Mouse (Mus musculus): Measurements from ENCODE around the gene Lifr. TPM values are rescaled to one million over a fixed set of nuclear protein-coding genes. Genes with fewer than 3 reads are reported as not detected.

The Lifr gene
- 24.6 and 25.8 TPM in 2 replicates for polyA plus RNA-seq (2014; fragmentation: Nextera tagmentation; extraction: Ambion mirVana)

GRCm38 (mm10) chr15:7090211-7090765 lies at the start of gene Lifr:
Gene Lifr, plus strand, starts transcription at chr15:7090614.
- ATAC-seq (ENCODE audit: insufficient number of reproducible peaks, low FRiP score, low TSS enrichment, low read depth): no peak; the same call in 1 of the 2 replicates
- no peaks in the 10 kb centered on the region for H3K9me3 ChIP-seq (ENCODE audit: control insufficient read depth, low read length)
- no peaks in the 10 kb centered on the region for H3K27me3 ChIP-seq (ENCODE audit: control insufficient read depth, insufficient read depth, low read length)
- no peak within 1 kb of the TSS for H3K4me2 ChIP-seq (ENCODE audit: low read depth, severe bottlenecking)
- H3K27ac ChIP-seq (replicated peaks; ENCODE audit: low read depth, low read length): no peak within 1 kb of the TSS
- WGBS: 81% methylated on average over 8 of the region's 8 CpGs
- no peak within 1 kb of the TSS for H3K9ac ChIP-seq (ENCODE audit: low read length)
- H3K4me1 ChIP-seq (ENCODE audit: control insufficient read depth, insufficient read depth, low read length): no peaks in the 10 kb centered on the region
- DNase-seq (ENCODE audit: low spot score): no peak
- no peak within 1 kb of the TSS for H3K4me3 ChIP-seq (ENCODE audit: low read depth, low read length)
- no peaks in the 10 kb centered on the region for H3K36me3 ChIP-seq (ENCODE audit: control insufficient read depth, insufficient read depth, low read length)

GRCm38 (mm10) chr15:7044081-7044749 lies 46.2 kb upstream of the Lifr start:
- no peak overlapping the region for H3K27ac ChIP-seq (replicated peaks; ENCODE audit: low read depth, low read length)
- H3K9ac ChIP-seq (ENCODE audit: low read length): no peak overlapping the region
- no peaks in the 10 kb centered on the region for H3K36me3 ChIP-seq (ENCODE audit: control insufficient read depth, insufficient read depth, low read length)
- H3K4me2 ChIP-seq (ENCODE audit: low read depth, severe bottlenecking): no peak overlapping the region
- no peak for DNase-seq (ENCODE audit: low spot score)
- H3K27me3 ChIP-seq (ENCODE audit: control insufficient read depth, insufficient read depth, low read length): no peaks in the 10 kb centered on the region
- 0 out of 2 replicates have a peak, but pooled peaks cover 3% of the 10 kb centered on the region for H3K4me1 ChIP-seq (ENCODE audit: control insufficient read depth, insufficient read depth, low read length)
- 78% methylated on average over 11 of the region's 11 CpGs for WGBS
- H3K9me3 ChIP-seq (ENCODE audit: control insufficient read depth, low read length): no peaks in the 10 kb centered on the region
- ATAC-seq (ENCODE audit: insufficient number of reproducible peaks, low FRiP score, low TSS enrichment, low read depth): no peak
- H3K4me3 ChIP-seq (ENCODE audit: low read depth, low read length): no peak overlapping the region

DNA sequence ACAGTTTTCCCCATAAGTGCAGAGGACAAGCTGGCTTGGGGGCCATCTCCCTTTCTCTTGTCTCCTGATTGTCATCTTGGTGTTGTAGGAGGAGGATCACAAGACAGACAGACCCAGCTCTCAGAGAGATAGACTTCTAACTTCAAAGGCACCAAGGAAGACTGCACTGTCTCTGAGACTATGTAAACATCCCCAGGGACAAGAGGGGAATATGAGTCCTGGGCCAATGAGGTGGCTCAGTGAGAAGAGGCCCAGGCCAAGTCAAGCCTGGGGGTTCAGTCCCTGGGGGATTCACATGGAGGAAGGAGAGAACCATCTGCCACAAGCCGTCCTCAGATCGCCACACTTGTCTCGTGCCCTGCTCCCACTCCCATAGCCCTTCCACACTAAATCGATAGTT lies 45.4 kb upstream of the Lifr start:
- Histone ChIP-seq H3K4me2 (ENCODE audit: low read depth, severe bottlenecking) (no peak overlapping the region), H3K27ac (replicated peaks; ENCODE audit: low read depth, low read length) (no peak overlapping the region), H3K36me3 (ENCODE audit: control insufficient read depth, insufficient read depth, low read length) (no peaks in the 10 kb centered on the region), H3K9ac (ENCODE audit: low read length) (no peak overlapping the region), H3K4me1 (ENCODE audit: control insufficient read depth, insufficient read depth, low read length) (no peaks in the 10 kb centered on the region), H3K4me3 (ENCODE audit: low read depth, low read length) (no peak overlapping the region), H3K9me3 (ENCODE audit: control insufficient read depth, low read length) (no peaks in the 10 kb centered on the region), H3K27me3 (ENCODE audit: control insufficient read depth, insufficient read depth, low read length) (no peaks in the 10 kb centered on the region)
- ATAC-seq (ENCODE audit: insufficient number of reproducible peaks, low FRiP score, low TSS enrichment, low read depth): no peak
- no peak for DNase-seq (ENCODE audit: low spot score)
- 73% methylated on average over 4 of the region's 4 CpGs for WGBS

DNA sequence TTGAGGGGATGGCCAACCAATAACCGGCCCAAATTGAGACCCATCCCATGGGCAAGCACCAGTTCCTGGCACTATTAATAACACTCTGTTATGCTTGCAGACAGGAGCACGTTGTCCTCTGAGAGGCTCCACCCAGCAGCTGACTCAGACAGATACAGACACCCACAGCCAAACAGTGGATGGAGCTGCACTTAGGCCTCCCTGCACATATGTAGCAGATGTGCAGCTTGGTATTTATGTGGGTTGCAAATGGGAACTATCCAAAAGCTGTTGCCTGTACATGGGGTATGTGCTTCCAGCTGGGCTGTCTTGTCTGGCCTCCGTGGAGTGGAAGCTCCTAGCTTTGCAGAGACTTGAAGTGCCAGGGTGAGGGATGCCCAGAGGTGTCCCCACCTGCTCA lies 42.5 kb upstream of the Lifr start:
- no peaks in the 10 kb centered on the region for H3K27me3 ChIP-seq (ENCODE audit: control insufficient read depth, insufficient read depth, low read length)
- ATAC-seq (ENCODE audit: insufficient number of reproducible peaks, low FRiP score, low TSS enrichment, low read depth): no peak
- DNase-seq (ENCODE audit: low spot score): no peak
- H3K36me3 ChIP-seq (ENCODE audit: control insufficient read depth, insufficient read depth, low read length): no peaks in the 10 kb centered on the region
- H3K4me3 ChIP-seq (ENCODE audit: low read depth, low read length): no peak overlapping the region
- WGBS: 83% methylated on average over 3 of the region's 3 CpGs
- no peak overlapping the region for H3K9ac ChIP-seq (ENCODE audit: low read length)
- H3K9me3 ChIP-seq (ENCODE audit: control insufficient read depth, low read length): no peaks in the 10 kb centered on the region
- no peaks in the 10 kb centered on the region for H3K4me1 ChIP-seq (ENCODE audit: control insufficient read depth, insufficient read depth, low read length)
- no peak overlapping the region for H3K4me2 ChIP-seq (ENCODE audit: low read depth, severe bottlenecking)
- H3K27ac ChIP-seq (replicated peaks; ENCODE audit: low read depth, low read length): no peak overlapping the region

DNA sequence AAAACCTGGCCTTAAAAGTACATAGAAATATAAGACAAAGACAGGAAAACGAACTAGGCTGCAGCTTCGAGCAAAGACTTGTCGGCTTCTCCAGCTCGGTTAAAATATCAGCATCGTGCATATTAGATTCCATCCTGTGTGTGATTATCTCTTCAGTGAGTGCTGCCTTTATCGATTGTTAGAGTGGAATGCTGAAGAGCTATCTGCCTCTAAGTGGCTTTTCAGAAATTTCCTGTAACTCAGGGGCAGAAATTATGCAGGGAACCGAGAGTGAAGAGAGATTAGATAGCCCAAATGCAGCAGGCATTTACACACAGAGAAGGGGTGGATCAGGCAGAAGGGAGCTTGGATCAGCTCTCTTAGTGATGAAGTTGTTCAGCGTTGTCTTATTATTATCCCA lies 41.5 kb upstream of the Lifr start:
- Histone ChIP-seq H3K9ac (ENCODE audit: low read length) (no peak overlapping the region), H3K27me3 (ENCODE audit: control insufficient read depth, insufficient read depth, low read length) (no peaks in the 10 kb centered on the region), H3K36me3 (ENCODE audit: control insufficient read depth, insufficient read depth, low read length) (no peaks in the 10 kb centered on the region), H3K4me2 (ENCODE audit: low read depth, severe bottlenecking) (no peak overlapping the region), H3K9me3 (ENCODE audit: control insufficient read depth, low read length) (no peaks in the 10 kb centered on the region), H3K27ac (replicated peaks; ENCODE audit: low read depth, low read length) (no peak overlapping the region), H3K4me1 (ENCODE audit: control insufficient read depth, insufficient read depth, low read length) (no peaks in the 10 kb centered on the region), H3K4me3 (ENCODE audit: low read depth, low read length) (no peak overlapping the region)
- DNase-seq (ENCODE audit: low spot score) (no peak), ATAC-seq (ENCODE audit: insufficient number of reproducible peaks, low FRiP score, low TSS enrichment, low read depth) (no peak)
- 87% methylated on average over 8 of the region's 8 CpGs for WGBS

GRCm38 (mm10) chr15:7051666-7052065 lies 38.7 kb upstream of the Lifr start:
- DNase-seq (ENCODE audit: low spot score) (no peak), ATAC-seq (ENCODE audit: insufficient number of reproducible peaks, low FRiP score, low TSS enrichment, low read depth) (no peak)
- no peak overlapping the region for H3K4me3 ChIP-seq (ENCODE audit: low read depth, low read length)
- no peak overlapping the region for H3K27ac ChIP-seq (replicated peaks; ENCODE audit: low read depth, low read length)
- no peak overlapping the region for H3K9ac ChIP-seq (ENCODE audit: low read length)
- 91% methylated on average over 2 of the region's 2 CpGs for WGBS
- H3K4me1 ChIP-seq (ENCODE audit: control insufficient read depth, insufficient read depth, low read length): no peaks in the 10 kb centered on the region
- H3K27me3 ChIP-seq (ENCODE audit: control insufficient read depth, insufficient read depth, low read length): no peaks in the 10 kb centered on the region
- H3K4me2 ChIP-seq (ENCODE audit: low read depth, severe bottlenecking): no peak overlapping the region
- no peaks in the 10 kb centered on the region for H3K36me3 ChIP-seq (ENCODE audit: control insufficient read depth, insufficient read depth, low read length)
- no peaks in the 10 kb centered on the region for H3K9me3 ChIP-seq (ENCODE audit: control insufficient read depth, low read length)

- DNase-seq (ENCODE audit: low spot score) (no peak), ATAC-seq (ENCODE audit: insufficient number of reproducible peaks, low FRiP score, low TSS enrichment, low read depth) (no peak)
- WGBS: 76% methylated on average over 2 of the region's 2 CpGs
These were observed 38.3 kb upstream of the Lifr start for GRCm38 (mm10) chr15:7052117-7052516.

DNA sequence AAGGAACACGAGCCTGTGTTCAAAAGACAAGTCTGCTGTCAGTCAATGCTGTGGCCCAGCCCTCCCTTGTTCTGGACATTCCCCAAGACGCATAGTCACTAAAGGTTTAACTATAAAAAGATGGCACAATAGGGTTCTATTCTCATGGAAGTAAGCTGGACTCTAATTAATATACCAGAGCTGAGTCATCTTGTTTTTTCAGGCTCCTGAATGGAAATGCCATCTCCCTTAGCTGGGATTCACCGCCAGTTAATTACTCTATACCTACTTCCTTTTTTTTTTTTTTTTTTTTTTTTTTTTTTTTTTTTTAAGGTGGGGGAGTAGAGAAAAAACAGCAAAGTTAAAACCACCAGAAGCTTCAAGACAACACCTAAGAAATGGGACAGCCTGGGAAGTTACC lies 33.6 kb upstream of the Lifr start:
- no peak overlapping the region for H3K4me3 ChIP-seq (ENCODE audit: low read depth, low read length)
- no peaks in the 10 kb centered on the region for H3K27me3 ChIP-seq (ENCODE audit: control insufficient read depth, insufficient read depth, low read length)
- H3K27ac ChIP-seq (replicated peaks; ENCODE audit: low read depth, low read length): no peak overlapping the region
- ATAC-seq (ENCODE audit: insufficient number of reproducible peaks, low FRiP score, low TSS enrichment, low read depth) (no peak), DNase-seq (ENCODE audit: low spot score) (no peak)
- H3K4me2 ChIP-seq (ENCODE audit: low read depth, severe bottlenecking): no peak overlapping the region
- H3K36me3 ChIP-seq (ENCODE audit: control insufficient read depth, insufficient read depth, low read length): no peaks in the 10 kb centered on the region
- no peak overlapping the region for H3K9ac ChIP-seq (ENCODE audit: low read length)
- 79% methylated on average over 3 of the region's 3 CpGs for WGBS
- H3K9me3 ChIP-seq (ENCODE audit: control insufficient read depth, low read length): no peaks in the 10 kb centered on the region
- H3K4me1 ChIP-seq (ENCODE audit: control insufficient read depth, insufficient read depth, low read length): peaks cover 1% of the 10 kb centered on the region; the same call in 1 of the 2 replicates

More at GRCm38 (mm10) chr15:7052117-7052516, 38.3 kb upstream of the Lifr start:
- no peaks in the 10 kb centered on the region for H3K4me1 ChIP-seq (ENCODE audit: control insufficient read depth, insufficient read depth, low read length)
- no peak overlapping the region for H3K4me2 ChIP-seq (ENCODE audit: low read depth, severe bottlenecking)
- H3K27ac ChIP-seq (replicated peaks; ENCODE audit: low read depth, low read length): no peak overlapping the region
- H3K9ac ChIP-seq (ENCODE audit: low read length): no peak overlapping the region
- no peaks in the 10 kb centered on the region for H3K27me3 ChIP-seq (ENCODE audit: control insufficient read depth, insufficient read depth, low read length)
- no peaks in the 10 kb centered on the region for H3K36me3 ChIP-seq (ENCODE audit: control insufficient read depth, insufficient read depth, low read length)
- H3K4me3 ChIP-seq (ENCODE audit: low read depth, low read length): no peak overlapping the region
- no peaks in the 10 kb centered on the region for H3K9me3 ChIP-seq (ENCODE audit: control insufficient read depth, low read length)

Measured in limb, embryonic 11.5 days (tissue).